10 mouse cellular contexts compared by ENCODE assay signal in the genomic region with DNA sequence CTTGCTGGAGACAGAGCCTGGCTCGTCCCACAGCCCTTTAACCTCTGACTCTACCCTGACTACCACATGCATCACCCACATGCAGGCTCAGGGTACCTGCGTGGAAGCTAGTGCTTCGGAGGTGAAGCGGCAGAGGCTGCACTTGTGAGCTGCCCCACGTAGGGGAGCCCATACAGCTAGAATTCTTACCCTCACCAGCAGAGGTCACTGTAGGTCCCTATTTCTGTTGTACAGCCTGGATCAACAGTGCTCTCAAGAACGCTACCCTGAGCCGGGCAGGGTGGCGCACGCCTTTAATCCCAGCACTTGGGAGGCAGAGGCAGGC. TPM values are rescaled to one million over a fixed set of nuclear protein-coding genes. Genes with fewer than 3 reads are reported as not detected.
DNase-seq lines count a peak whose midpoint lies in the region; ATAC-seq lines count a peak whose summit lies in the region.
"Had no signal": no experiment of that assay in that cellular context is flagged by ENCODE, and none has a peak within 500 bp of the region (broad histone marks: within the 10 kb centered on the region; RNA-seq: fewer than 3 reads in every experiment).

No protein-coding gene starts in this region.

- no peaks in the 10 kb centered on the region for H3K4me1 ChIP-seq in neural tube, embryonic 13.5 days (replicated peaks)
- 0 out of 2 replicates have a peak, but pooled peaks cover 3% of the 10 kb centered on the region for H3K4me1 ChIP-seq in neural tube, embryonic 15.5 days
- H3K4me1 ChIP-seq: neural tube, embryonic 12.5 days had no signal

- H3K4me2 ChIP-seq in neural tube, embryonic 13.5 days: no peak overlapping the region
- no peak overlapping the region for H3K4me2 ChIP-seq in neural tube, embryonic 15.5 days
- H3K4me2 ChIP-seq: neural tube, embryonic 12.5 days had no signal

- no peaks in the 10 kb centered on the region for H3K36me3 ChIP-seq in neural tube, embryonic 13.5 days
- no peaks in the 10 kb centered on the region for H3K36me3 ChIP-seq in neural tube, embryonic 15.5 days
- H3K36me3 ChIP-seq: neural tube, embryonic 12.5 days had no signal

- no peaks in the 10 kb centered on the region for H3K9me3 ChIP-seq in neural tube, embryonic 13.5 days
- no peaks in the 10 kb centered on the region for H3K9me3 ChIP-seq in neural tube, embryonic 15.5 days (replicated peaks)
- H3K9me3 ChIP-seq: neural tube, embryonic 12.5 days had no signal

- peak; percentile 77 for DNase-seq in WW6 (ENCODE audit: low read depth, low spot score)
- DNase-seq in kidney, postnatal 36 days: peak; percentile 84
- peak; percentile 56 to 70 for DNase-seq in natural killer cell, adult 2 months (ENCODE audit: low spot score in 2 of 2)
- DNase-seq in ovary, postnatal 10 days (ENCODE audit: low spot score): no peak
- no peak for DNase-seq in frontal cortex, postnatal 25 days (ENCODE audit: low spot score in 2 of 2)

- WGBS in neural tube, embryonic 13.5 days: 58% methylated on average over 9 of the region's 9 CpGs
- WGBS in neural tube, embryonic 15.5 days: 60% methylated on average over 9 of the region's 9 CpGs

- 0 out of 2 replicates have a peak, but pooled peaks have one; percentile 25 for ATAC-seq in neural tube, embryonic 13.5 days (ENCODE audit: low read depth)
- no peak for ATAC-seq in neural tube, embryonic 15.5 days (ENCODE audit: low FRiP score)
- ATAC-seq in granulocyte monocyte progenitor cell, adult 5-6 weeks (replicated peaks; ENCODE audit: poor library complexity, severe bottlenecking): peak; percentile 52

- no peak overlapping the region for H3K27ac ChIP-seq in neural tube, embryonic 13.5 days (replicated peaks)
- no peak overlapping the region for H3K27ac ChIP-seq in neural tube, embryonic 15.5 days (replicated peaks)
- H3K27ac ChIP-seq: neural tube, embryonic 12.5 days had no signal

- H3K27me3 ChIP-seq in neural tube, embryonic 13.5 days: no peaks in the 10 kb centered on the region
- H3K27me3 ChIP-seq in neural tube, embryonic 15.5 days (replicated peaks): no peaks in the 10 kb centered on the region
- H3K27me3 ChIP-seq: neural tube, embryonic 12.5 days had no signal

- H3K4me3 ChIP-seq in neural tube, embryonic 13.5 days: no peak overlapping the region
- no peak overlapping the region for H3K4me3 ChIP-seq in neural tube, embryonic 15.5 days (replicated peaks)
- H3K4me3 ChIP-seq: neural tube, embryonic 12.5 days had no signal

- H3K9ac ChIP-seq in neural tube, embryonic 13.5 days: no peak overlapping the region
- H3K9ac ChIP-seq in neural tube, embryonic 15.5 days (replicated peaks): no peak overlapping the region
- H3K9ac ChIP-seq: neural tube, embryonic 12.5 days had no signal

RNA-seq across cellular contexts. Expression of a gene that starts 7.5 kb away (rescaled TPM):
- not detected in 2 replicates for polyA plus RNA-seq in neural tube, embryonic 13.5 days (2015; fragmentation: Nextera tagmentation; extraction: Ambion mirVana)
- polyA plus RNA-seq in neural tube, embryonic 15.5 days (2015; fragmentation: Nextera tagmentation; extraction: Ambion mirVana): not detected in 2 replicates
- total RNA-seq in granulocyte monocyte progenitor cell, adult 5-6 weeks (2014; fragmentation: Nextera tagmentation): not detected in 2 replicates
- total RNA-seq in granulocyte monocyte progenitor cell, adult 5-6 weeks (2017): not detected in 2 replicates
- total RNA-seq: gastrocnemius, postnatal 36 days had no signal
- polyA plus RNA-seq: neural tube, embryonic 12.5 days had no signal

RNA-seq across cellular contexts. Expression of a gene that starts 10.2 kb away (rescaled TPM):
- 6.0 and 7.4 TPM in 2 replicates for polyA plus RNA-seq in neural tube, embryonic 13.5 days (2015; fragmentation: Nextera tagmentation; extraction: Ambion mirVana)
- 5.5 and 13.6 TPM in 2 replicates for polyA plus RNA-seq in neural tube, embryonic 15.5 days (2015; fragmentation: Nextera tagmentation; extraction: Ambion mirVana)
- 42.4 and 46.7 TPM in 2 replicates for total RNA-seq in granulocyte monocyte progenitor cell, adult 5-6 weeks (2014; fragmentation: Nextera tagmentation)
- 50.2 and 55.2 TPM in 2 replicates for total RNA-seq in granulocyte monocyte progenitor cell, adult 5-6 weeks (2017)

RNA-seq across cellular contexts. Expression of a gene that starts 14.2 kb away (rescaled TPM):
- 78.3 and 82.0 TPM in 2 replicates for polyA plus RNA-seq in neural tube, embryonic 13.5 days (2015; fragmentation: Nextera tagmentation; extraction: Ambion mirVana)
- polyA plus RNA-seq in neural tube, embryonic 15.5 days (2015; fragmentation: Nextera tagmentation; extraction: Ambion mirVana): 76.5 and 94.1 TPM in 2 replicates
- 22.7 and 32.6 TPM in 2 replicates for total RNA-seq in granulocyte monocyte progenitor cell, adult 5-6 weeks (2014; fragmentation: Nextera tagmentation)
- total RNA-seq in granulocyte monocyte progenitor cell, adult 5-6 weeks (2017): 9.6 and 20.4 TPM in 2 replicates

RNA-seq across cellular contexts. Expression of a gene that starts 34.3 kb away (rescaled TPM):
- polyA plus RNA-seq in neural tube, embryonic 13.5 days (2015; fragmentation: Nextera tagmentation; extraction: Ambion mirVana): 91.8 and 101 TPM in 2 replicates
- 121 and 145 TPM in 2 replicates for polyA plus RNA-seq in neural tube, embryonic 15.5 days (2015; fragmentation: Nextera tagmentation; extraction: Ambion mirVana)
- 11.1 and 13.9 TPM in 2 replicates for total RNA-seq in granulocyte monocyte progenitor cell, adult 5-6 weeks (2014; fragmentation: Nextera tagmentation)
- 8.3 and 9.3 TPM in 2 replicates for total RNA-seq in granulocyte monocyte progenitor cell, adult 5-6 weeks (2017)

Comparison
In these comparisons a context has a peak if more than half of its experiments do, and no peak if none do; other contexts are left out.
1. DNase-seq: peak in WW6 (single experiment), kidney, postnatal 36 days (2 of 2) and natural killer cell, adult 2 months (2 of 2); none in ovary, postnatal 10 days (single experiment) and frontal cortex, postnatal 25 days (0 of 2).